Mouse (Mus musculus) thymus, adult 2 months (tissue): ENCODE data around the gene Csf3r.

Experiments used
- CTCF ChIP-seq: fragments of 200-500 bp; IDR thresholded peaks from 2 replicates; pipeline ENCODE4 v1.5.1; 2012; ENCODE audit warnings: mild to moderate bottlenecking, control low read depth, low read length, moderate library complexity, borderline replicate concordance; ENCODE audit not compliant: control insufficient read depth, poor library complexity, insufficient read depth; ENCODE audit errors: extremely low read depth
- POLR2A ChIP-seq: fragments of 200-500 bp; IDR thresholded peaks from 2 replicates; pipeline ENCODE4 v1.6.1; 2012; ENCODE audit warnings: mild to moderate bottlenecking, low read length, control low read depth, moderate library complexity; ENCODE audit not compliant: control insufficient read depth, poor library complexity, insufficient read depth; ENCODE audit errors: extremely low read depth

- no peak for TF ChIP-seq CTCF
- TF ChIP-seq POLR2A = no peak
These were observed 31.4 kb upstream of the Csf3r start for GRCm38 (mm10) chr4:125992906-125993305.
